Mouse (Mus musculus): ENCODE results near the gene Mrpl3.

DNA sequence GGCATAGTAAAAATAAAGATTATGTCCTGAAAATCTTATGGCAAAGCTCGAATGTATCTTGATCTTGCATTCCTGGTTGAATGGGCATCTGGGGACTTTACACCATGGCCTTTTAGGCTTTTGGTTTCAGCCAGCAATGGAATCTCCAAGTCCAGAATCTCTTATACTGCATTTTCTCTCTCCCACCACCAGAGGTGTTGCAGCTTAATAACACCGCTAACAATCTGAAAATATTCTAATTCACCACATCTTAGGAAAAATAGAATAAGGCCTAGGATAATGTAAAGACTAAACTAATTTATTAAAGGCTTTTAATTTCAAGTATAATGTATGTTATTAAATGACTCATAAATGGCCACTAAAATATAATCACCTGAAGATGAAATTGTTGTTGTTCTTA is 2.8 kb upstream of the Mrpl3 start:
- TF ChIP-seq POLR2A (IDR thresholded peaks at IDR 0.05; ENCODE audit: borderline replicate concordance, extremely low read depth, insufficient read depth, insufficient read length, poor library complexity, severe bottlenecking), result no peak
- TF ChIP-seq CTCF (IDR thresholded peaks at IDR 0.05; ENCODE audit: borderline replicate concordance, extremely low read depth, insufficient read depth, insufficient read length), result no peak
